Mouse (Mus musculus) lung, postnatal 25 days (tissue): ENCODE measurements at regions not wholly inside any gene's neighbourhood (a gene's known extent, or its start where the extent isn't known, plus 50 kb on each side); places are given as distances from the start of the nearest gene placed in this dataset.

Experiments used
- DNase-seq: peaks from one replicate; pipeline ENCODE4 v3.0.0; 2022; ENCODE audit warnings: low spot score

DNA sequence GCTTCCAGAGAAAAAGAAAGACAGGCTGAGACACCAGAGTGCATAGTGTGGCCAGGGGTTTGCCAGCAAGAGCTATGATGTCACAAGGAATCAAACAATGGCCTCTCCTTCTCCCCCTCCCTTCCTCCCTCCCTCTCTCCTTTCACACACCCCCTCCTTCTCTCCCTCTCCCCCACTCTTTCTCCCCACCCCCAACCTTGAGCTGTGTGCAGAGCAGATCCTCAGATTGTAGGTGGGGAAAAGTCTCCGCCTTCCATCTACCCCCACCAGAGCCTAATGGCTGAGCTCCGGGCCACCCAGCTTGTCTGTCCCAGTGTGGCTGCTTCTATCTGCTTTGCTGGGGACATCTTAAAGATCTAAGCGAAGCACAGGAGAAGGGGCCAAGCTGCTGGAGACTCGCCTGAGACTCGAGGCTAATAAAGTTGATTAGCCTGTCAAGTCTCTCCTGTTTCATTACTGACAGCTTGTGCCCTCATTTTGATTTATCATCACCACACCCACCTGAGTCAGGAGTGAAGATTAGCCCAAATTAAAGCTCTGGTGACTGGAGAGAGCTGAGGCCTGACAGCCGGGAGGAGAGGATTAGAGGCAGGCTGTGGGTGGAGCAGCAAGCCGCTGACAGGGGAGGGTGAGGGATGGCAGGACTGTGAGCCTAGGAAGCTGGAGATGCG is 272.8 kb downstream of the Cbln1 start:
- no peak for DNase-seq

DNA sequence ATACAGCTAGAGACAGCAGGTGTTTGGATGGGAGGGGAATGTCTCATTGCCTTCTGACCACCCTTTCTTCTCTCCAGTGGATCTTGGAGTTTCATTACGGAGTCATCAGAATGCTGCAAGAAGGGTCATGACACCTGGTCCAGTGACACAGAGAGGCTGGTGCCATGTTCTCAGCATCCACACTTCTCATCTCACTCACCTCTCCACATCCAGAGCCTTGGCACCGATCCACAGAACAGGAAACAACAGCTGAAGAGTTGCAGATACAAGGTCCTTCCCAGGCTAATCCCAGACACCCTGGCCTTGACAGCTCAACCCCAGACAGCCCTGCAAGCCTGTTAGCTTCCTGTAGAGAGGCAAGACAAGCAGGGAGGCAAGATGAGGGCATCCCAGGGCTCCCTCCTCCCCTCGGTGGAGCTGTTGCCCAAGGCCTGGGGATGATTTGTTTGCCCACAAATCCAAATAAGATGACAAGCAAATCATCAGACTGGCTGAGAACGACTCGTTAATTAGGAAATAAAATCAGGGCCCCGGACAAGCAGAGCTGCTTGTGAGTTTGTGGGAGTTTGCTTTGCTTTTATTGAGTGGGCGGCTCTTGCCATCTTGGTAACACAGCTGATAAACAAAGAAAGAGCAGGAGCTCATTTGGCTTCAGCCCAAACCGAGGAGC is 274.4 kb downstream of the Cbln1 start:
- DNase-seq, result no peak

DNA sequence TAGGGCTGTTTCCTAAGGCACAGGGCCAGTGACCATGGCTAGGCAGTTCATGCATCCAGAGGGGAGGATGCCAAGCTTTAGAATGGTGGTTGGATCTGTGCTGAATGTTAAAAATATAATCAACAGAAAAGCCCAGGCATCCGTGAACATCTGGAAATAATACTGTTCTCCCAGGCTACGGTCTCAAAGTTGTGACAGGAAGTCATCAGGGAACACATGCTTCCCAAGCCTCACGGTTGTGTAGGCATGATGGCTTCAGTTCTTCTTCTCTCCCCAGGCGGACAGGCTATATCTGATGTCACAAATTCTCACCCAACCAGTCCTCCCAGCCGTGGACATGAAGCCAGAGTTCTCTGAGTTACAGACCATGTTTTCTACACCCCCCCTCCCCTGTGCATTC is 275.4 kb downstream of the Cbln1 start:
- no peak for DNase-seq

DNA sequence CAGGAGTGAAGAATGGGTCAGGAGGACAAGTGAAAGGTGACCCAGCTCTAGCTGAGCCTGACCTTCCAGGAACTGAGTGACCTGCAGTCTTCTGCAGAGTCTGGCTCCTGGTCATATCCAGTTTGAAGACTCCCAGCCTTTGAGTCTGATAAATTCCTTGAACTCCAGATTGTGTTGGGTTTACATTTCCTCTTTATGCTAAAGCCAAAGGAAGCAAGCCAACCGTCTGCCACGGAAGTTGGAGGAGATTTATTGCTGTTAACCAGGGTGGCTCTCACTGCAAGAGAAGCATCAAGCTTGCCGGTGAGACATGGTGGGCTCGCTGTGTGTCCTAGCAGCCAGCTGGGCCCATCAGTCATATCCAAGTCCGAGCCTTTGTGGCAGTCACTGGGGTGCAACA is 276.4 kb downstream of the Cbln1 start:
- no peak for DNase-seq

DNA sequence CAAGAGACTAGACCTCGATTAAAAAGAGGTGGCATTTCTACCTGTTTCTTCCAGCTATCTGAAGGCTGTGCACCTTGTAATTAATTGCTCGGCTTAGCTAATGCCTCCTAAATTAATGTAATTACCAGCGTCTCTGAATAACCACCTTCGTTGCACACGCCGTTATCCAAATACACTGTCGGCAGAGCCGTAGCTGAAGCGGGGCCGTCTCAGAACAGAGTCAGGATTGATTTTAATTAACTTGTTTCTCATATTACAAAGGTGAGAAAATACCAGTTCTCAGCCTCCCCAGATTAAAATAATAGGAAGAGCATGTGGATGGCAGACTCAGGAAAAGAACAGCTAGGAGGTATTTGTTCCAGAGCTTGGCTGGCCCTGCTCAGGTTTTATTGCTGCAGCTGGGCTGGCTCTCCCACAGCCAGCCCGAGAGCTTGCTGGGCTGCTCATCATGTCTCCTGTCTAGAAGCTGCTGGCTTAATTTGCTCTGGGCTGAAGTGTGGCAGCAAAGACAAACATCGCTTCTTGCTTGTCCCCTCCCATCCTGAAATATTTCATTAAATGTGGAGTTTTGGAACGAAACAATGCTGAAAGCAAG is 282.5 kb downstream of the Cbln1 start:
- DNase-seq, result no peak

DNA sequence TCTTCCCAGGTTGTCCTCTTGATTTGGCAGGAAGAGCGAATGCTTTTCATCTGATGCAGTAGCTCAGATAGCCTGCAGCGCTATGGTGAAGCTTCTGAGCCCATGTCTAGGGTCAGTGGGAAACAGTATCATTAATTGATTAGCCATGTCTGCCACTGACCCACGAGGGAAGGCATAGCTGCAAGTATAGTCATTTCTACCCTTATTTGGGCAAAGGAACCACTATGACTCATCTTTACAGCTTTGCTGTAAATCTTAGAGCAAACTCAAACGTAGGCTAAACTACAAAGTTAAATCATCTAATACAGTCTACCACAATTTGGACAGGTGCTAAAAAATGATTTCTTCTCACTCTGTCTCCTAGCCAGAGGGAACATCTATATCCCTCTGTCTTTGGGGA is 289.5 kb downstream of the Cbln1 start:
- DNase-seq, result no peak

DNA sequence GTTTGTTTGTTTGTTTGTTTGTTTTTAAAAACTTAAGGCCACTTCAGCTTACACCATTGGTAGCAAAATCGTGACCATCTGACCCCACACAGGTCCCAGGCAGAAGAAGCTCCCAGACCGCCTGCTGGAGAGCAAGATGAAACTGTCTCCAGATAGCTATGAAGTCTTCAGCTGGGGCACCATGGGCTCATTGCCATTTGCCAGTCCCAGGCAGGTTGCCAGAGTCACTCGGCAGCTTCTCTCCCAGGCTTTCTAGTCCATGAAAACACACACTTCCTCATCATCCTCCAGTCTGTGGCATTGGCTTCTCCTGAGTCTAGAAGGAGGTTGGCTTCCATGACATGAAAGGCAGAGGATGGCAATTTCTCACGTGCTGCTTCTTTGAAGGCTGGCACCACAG is 293.5 kb upstream of the N4bp1 start:
- no peak for DNase-seq

DNA sequence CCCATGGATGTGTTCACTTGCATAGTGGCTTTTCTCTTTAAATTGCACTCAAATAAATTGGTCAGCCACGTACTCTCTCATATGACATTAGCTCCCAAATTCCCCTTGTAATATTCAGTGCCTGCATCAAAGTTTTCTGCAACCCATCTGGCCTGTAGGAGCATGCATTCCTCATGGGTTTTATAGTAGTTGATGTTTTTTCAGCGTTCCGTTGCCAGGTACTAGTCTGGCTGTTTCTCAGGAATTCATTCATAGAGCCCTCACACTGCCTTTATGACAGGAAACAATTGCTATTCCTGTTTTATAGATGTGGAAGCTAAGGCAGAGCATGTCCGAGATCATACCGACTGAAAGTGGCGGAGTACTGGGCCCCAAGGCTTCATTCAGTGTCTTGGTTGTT is 292.6 kb upstream of the N4bp1 start:
- no peak for DNase-seq

DNA sequence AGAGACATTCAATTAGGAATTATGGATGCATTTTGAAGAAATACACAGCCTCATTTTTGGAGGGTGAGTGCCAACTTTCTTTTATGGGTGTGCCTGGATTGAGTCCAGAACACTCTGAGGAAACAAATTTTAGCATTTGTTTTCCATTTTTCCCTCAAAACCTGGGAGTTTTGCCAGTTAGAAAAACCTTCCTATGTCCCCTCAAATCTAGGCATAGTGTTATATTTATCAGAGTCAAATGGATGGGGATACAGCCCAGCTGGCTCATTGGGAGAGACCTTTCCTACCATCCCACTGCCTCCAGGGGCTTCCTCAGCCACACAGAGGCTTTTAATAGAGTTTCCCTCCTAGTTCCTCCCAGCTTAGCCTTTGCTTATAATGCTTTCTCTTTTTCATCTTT is 290.0 kb upstream of the N4bp1 start:
- DNase-seq, result no peak

DNA sequence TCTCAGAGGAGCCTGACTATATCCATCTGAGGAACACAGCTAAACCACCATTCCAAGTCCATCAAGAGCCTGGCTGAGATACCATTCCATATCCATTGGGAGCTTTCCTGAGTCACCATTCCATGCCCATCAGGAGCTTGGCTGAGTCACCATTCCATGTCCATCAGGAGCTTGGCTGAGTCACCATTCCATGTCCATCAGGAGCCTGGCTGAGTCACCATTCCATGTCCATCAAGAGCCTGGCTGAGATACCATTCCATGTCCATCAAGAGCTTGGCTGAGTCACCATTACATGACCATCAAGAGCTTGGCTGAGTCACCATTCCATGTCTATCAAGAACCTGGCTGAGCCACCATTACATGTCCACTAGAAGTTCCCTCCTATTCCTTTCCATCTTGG is 288.7 kb upstream of the N4bp1 start:
- DNase-seq, result no peak

DNA sequence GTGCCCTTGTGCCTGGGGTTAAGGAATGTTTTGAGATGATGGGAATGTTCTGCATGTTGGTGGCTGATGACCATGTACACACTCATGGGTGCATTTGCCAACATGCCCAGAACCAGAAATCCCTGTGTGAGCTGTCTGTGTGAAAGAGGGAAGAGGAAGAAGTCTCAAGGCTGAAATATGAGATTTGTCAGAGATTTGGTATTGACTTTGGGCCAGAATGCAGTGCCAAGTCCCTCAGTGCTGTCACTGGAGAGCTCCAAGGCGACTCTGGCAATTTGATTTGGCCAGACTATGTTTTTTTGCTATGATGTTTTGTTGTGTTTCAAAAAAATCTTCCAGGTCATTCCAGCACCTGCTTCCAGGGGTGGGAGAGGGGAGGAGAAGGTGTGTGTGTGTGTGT is 281.7 kb upstream of the N4bp1 start:
- DNase-seq, result no peak

DNA sequence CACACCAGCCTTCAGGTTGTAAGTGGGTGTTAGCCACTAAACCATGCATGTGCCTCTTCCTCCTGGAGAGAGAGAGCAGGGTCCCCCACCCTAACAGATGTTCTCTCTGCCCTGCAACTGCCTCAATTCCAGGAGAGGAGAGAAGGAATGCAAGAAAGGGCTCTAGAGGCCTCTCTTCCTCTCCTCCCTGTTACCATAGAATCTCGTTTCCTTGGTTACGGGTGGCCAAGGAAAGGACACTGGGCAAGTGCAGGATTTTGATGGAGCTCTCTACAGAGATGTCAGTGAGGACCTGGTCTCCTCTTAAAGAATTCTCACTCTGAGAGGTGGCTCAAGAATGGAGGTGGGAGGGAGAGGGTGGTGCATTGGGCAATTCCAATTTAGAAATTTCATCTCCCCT is 275.4 kb upstream of the N4bp1 start:
- no peak for DNase-seq

DNA sequence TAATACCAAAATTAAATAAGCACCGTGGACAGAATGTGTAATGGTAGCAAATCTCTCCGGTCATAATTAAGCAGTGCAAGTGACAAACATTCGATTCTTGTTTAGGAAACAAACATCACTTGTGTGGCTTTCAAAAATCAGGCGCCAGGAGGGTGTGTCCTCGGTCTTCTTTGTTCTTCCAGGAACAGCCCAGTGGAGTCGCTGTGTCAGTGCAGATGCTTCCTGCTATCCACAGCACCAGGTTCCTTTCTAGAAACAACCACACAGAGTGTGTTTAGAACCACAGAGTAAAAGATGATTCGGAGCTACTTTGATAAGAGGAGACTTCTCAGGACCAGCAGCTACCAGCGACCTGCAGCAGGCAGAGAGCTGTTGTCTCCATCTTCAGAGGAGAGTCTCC is 273.3 kb upstream of the N4bp1 start:
- no peak for DNase-seq

DNA sequence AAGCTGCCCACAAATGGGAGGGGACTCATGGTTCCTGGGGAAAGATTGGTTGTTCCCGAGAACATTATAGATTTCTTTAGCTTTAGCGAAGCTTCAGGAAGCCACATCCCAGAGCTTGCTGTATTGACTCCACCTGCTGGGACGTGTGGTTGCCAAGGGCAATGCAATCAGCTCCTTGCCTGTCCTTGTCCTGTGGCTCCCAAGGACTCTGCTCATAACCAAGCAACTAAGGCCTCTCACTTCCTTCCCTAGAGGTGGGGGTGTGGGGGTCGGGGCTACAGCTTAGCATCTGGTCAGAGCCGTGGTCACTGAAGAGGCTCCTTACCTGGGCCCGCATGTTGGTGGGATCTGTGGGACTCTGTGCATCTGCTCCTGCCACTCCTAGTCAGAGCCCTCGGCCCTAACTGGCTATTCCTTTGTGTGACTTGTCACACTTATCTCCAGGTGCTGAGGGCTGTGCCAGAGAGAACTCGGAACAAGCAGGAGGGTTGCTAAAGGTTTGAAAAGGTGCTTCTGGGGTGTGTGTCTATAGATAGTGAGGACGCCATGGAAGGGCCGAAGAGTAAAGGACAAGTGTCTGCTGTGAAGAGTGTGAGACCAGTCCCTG is 270.9 kb upstream of the N4bp1 start:
- no peak for DNase-seq

DNA sequence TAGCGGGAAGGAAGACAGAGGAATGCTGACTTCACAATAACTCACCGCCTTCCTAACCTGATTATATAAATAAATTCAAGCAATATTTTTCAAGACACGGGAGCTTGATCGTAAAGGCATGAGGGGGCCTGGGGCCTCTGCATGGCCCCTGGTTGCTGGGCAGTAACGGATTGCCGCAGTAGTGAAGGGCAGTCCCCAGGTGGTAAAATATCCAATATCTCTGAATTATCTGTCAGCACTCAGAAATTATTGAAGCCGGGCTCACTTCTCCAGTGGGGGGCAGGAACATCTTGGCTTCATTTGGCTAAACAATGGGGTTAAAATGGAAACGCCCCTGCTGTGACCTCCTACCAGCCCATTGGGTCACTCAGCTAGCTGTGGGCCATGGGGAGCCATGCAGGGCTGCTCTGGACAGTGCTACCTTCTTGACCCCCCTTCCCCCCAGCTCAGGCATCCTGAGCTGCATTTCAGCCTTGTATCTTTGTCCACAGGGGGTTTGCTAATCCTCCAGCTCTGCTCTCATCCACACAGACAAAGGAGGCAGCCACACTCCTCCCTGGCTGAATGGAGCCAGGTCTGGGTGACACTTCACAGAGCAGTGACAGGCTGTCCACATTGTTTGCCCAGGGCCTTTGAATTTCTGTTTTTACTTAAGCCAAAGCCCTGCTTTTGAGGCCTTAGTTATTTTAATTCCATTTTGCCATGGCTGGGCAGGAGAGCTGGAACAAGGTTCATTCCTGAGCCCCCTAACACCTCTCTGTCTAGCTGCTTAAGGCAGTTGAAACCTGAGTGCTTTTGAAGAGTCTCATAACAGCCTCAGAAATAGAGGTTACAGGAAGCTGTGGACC is 267.2 kb upstream of the N4bp1 start:
- DNase-seq, result no peak

DNA sequence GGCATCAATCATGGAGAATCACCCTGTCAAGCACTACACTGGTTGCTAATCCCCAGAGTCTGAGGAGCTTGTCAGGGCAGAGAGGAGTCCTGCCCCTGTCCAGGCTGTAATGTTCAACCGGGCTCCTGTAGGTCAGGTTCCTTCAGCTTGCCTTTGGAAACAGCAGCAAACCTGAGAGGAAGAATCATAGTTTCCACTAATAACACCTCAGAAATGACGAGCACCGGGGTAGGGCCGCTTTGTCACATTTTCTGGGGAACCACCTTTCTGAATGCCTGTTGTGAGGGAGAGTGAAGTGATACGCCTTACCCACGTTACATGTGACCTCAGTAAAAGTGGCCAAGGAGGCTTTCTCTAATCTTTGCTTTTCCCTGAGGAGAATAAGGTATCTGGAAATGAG is 263.8 kb upstream of the N4bp1 start:
- DNase-seq, result no peak

DNA sequence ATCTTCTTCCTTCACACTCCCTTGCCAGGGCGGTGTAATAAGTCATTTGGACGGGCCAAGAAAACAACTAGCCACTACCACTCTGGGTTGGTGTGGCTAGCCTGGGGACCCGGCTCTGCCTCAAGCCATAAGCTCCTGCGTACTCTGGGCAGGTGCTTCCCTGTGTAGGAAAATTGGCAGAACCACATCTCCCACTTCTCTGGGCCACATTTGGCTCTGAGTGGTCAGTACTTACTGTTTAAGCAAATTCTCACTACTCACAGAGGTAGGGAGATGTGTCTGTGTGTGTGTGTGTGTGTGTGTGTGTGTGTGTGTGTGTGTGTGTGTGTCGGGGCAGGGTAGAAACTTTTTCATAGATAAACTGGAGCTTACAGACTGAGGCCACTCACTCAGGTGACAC is 262.6 kb upstream of the N4bp1 start:
- DNase-seq, result no peak

DNA sequence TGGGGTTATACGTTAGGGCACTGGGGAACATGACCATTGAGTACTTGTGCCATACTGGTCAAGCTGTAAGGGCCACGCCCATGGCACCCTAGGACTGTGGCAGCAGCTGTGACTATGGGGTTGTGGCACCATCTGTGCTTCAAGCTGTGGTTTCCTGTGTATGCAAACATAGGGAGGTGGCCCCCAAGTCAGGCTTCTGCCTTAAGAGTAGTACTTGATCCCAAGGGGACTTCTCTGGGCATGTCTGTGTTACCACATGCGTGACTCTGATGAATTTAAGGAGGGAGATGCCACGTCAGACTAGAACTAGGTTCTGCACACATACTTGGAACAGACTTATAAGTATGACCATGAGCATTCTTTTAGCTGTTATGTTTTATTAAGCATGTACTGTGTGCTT is 252.4 kb upstream of the N4bp1 start:
- no peak for DNase-seq

DNA sequence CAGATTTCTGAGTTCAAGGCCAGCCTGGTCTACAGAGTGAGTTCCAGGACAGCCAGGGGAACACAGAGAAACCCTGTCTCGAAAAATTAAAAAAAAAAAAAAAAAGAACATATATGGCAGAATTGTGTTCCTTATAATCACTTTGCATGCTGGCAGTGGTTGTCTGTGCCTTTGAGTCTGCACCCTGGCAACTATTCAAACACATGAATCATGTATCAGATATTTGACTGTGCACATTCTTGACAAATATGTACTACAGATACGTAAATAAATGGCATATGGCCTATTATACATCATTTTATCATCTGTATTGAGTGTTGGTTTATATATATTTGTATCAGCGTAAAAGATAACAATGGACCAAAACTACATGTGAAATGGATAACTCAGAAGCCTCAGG is 246.7 kb upstream of the N4bp1 start:
- no peak for DNase-seq

DNA sequence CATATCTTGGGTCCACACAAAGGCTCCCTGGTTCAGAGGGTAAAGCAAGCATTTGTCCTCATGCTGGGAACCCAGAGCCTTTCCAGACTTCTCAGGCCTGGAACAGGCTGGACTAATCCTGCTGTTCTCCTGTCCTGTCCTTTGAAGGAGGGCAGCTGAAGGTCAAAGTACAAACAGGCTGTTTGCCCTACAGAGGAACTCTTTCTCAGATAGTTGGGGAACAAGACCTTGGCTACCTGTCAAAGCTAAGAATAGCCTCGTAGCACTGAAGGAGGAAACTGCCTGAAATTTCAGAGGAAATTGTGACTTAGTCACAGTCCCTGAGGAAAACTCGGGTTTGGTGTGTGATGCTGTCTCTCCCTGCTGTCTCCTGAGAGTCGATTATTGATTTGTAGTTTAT is 245.6 kb upstream of the N4bp1 start:
- no peak for DNase-seq

DNA sequence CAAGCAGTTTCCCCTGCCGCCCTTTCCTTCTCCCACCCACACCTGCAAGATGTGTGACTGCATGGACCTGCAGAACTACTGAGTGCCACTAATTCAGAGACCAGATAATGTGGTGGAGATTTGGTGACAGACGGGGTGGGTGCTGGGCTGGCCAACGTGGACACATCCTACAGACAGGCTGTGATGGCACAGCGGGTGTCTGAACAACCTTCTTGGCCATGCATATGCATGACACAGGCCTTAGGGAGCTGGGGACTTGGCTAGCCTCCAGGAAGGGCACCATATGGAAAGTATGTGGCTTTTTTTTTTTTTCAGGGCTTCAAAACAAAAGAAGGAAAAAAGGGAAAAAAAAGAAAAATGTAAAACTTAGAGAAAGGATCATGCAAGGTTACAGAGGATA is 243.5 kb upstream of the N4bp1 start:
- no peak for DNase-seq

DNA sequence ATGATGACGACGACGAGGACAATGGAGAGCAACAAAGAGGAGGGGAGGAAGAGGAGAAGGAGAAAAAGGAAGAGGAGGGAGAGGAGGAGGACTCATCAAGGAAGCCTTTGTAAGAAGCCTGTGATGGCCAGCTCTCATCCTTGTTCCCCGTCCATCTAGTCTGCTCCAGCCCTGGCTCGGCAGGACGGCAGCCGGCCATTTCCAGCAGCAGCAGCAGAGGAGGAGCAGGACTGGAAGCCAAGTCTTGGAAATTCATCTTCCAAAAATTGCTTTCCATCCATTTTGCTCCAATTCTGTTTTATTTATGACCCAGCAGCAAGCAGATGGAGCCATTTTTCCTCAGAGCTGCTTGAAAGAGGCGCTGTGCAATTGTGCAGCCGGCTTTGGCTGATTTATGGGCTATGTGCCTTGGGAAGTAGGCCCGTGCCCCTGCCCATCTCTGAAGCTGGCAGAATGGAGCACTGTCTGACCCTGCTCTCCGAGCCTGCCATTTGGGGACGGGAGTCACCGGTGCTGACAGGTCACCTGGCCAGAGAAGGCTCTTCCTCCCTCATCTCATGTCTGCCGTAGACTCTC is 231.2 kb upstream of the N4bp1 start:
- no peak for DNase-seq
